Mouse (Mus musculus): ENCODE measurements around the gene Rps8.
A peak's percentile ranks its signal among the peaks of the same experiment; 100 is the strongest.
"Not testable (repeated sequence)": the region's sequence is repeated elsewhere in the genome, so short reads cannot be mapped to it uniquely, and the experiment has no call there.

Gene Rps8

DNA sequence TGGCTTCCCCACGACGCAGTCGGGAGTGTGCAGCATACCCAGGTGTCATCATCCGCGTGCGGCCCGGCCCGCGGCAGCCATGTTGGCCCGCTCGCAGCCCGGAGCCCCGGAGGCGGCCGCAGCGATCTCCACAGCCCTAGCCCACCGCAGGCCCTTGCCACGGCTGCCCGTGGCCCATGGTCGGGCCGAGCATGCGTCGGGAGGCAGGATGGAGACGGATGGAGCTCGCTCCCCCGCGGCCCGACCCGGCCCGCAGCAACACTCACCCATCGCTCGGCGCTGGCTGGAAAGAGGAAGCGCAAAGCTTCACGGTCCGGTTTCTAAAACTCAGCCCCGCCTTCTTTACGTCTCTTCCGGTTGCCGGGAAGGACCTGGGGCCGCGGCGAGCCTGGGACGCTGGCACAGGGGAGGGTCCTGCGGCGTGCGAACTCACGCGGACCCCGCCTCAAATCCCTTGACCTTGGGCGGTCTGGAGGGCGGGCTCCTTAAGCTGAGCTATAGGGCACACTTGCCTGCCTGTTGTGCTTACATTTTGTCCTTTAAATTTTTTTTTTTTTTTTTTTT lies at the start of gene Rps8:
TSS of gene Rps8 (minus strand) at position 452 of the 564 bp plus-strand sequence.
- DNase-seq (ENCODE audit: low read depth) = peak; percentile 93

DNA sequence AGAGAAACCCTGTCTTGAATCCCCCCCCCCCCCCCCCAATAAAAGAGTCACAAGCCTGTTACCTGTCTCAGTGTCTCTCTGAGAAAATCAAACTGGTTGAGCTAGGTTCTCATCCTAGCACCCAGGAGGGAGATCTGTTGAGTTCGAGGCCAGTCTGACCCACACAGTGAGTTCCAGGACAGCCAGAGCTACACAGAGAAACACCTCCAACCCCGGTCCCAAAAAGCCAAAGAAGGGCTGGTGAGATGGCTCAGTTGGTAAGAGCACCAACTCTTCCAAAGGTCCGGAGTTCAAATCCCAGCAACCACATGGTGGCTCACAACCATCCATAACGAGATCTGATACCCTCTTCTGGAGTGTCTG lies 46.9 kb upstream of the Rps8 start:
- DNase-seq (ENCODE audit: low read depth) = peak; percentile 36

DNA sequence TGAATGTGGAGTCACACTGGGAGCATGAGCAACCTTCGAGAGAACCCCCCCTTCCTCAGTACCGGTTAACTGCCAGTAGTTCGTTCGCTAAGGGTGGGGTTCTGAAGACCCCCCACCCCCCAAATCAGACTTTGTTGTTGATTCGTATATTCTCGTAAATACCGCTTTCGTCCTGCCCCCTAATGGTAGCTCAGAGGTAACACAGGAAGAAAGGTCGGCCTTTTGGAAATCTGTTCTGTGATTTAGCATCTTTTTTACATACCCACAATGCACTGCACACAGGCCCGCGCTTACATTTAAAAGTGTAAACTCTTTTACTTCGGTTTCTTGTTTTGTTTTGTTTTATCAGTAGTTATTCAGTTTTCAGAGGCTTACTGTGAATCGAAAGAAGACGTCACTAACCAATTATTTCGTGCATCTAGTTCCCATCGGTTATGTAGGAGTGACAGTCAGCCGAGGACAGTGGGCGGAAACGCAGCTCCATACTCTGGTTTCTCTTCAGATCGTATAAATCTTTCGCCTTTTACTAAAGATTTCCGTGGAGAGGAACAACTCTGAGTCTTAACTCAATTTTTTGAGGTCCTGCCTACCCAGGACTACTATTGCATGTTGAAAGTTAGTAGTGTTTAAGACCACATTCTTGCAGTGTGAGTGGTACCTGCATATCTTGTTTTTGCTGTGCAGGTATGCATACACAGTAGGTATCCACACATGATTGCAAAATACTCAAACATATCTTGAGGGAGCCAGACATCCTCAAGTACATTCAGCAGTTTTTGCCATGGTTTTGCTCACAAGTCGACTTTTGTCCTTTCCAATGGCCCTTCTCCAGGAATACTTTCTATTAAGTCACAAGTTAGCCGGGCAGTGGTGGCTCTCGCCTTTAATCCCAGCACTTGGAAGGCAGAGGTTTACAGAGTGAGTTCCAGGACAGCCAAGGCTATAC lies 46.3 kb upstream of the Rps8 start:
- DNase-seq (ENCODE audit: low read depth) = peak; percentile 93

DNA sequence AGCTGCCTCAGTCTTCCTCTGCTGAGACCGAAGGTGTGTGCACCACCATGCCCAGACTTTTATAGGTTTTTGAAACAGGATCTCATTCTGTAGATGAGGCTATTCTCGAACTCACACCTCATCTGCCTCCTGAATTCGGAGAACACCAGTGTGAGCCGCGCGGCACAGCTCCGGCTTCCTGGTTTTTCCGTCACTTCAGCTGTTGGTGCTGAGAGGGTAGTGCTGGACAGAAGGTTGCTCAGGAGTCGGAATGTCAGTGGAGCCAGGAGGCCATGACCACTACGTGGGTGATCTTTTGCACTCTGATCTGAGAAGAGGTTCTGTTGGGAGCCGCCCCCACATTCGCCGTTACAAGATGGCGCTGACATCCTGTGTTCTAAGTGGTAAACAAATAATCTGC lies 35.8 kb upstream of the Rps8 start:
- DNase-seq (ENCODE audit: low read depth) = no peak

DNA sequence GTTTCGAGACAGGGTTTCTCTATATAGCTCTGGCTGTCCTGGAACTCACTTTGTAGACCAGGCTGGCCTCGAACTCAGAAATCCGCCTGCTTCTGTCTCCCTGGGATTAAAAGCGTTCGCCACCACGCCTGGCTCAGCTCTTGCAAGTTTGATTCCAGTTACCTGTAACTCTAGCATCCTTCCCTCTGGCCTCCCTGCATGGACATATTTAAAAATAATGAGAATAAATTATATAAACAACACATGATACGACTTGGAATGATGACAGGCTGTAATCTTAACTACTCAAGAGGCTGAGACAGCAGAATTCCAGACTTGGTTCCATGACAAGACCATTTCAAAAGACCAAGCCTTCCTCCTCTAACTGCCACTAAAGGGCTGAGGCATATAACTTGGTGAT lies 34.6 kb upstream of the Rps8 start:
- peak; percentile 41 for DNase-seq (ENCODE audit: low read depth)

DNA sequence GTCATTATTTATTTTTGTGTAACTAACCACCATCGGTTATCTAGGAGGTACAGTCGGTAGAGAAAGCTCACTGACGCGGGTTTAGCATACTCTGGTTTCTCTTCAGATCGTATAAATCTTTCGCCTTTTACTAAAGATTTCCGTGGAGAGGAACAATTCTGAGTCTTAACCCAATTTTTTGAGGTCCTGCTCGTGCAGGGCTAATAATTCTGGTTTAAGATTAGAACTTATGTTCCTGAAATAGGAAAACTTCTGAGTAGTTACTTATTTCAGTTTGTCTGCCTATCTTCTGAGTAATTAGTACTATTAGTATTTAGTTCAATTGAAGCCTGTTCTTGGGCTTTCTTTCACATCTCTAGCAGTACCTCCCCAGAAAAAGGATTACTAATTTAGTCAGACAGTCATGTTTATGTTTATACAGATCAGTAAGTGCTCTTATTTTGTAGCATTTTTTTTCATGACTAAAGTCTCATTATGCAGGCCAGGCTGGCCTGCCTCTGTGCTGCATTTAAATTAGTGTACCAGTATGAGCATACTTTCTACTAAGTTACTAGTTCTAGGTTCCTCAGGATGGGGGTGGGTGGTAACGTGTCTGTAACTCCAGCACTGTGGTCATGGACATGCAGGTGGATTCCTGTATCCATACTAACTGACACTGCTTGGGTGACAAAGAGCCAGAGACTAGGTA lies 34.0 kb upstream of the Rps8 start:
- peak; percentile 89 for DNase-seq (ENCODE audit: low read depth)

DNA sequence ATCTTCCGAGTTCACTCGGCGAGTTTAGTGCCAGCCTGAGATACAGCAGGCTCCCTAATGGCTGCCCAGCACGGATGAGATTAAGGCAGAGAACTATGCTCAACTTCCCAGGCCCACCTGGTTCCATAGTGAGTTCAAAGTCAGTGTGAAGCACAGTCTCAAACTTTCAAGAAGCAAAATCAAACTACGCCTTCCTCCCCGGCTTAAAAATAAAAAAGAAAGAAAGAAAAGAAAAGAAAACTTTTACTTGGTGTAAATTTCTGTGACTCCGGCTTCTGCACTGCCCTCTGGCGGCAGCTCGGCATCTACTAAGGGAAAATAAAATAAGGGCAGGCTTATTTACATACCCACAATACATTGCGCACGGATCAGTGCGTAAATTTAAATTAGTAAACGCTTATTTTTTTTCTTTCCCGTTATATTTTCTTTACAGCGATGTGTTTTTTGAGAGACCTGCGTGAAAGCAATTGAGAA lies 33.4 kb upstream of the Rps8 start:
- peak; percentile 97 for DNase-seq (ENCODE audit: low read depth)

DNA sequence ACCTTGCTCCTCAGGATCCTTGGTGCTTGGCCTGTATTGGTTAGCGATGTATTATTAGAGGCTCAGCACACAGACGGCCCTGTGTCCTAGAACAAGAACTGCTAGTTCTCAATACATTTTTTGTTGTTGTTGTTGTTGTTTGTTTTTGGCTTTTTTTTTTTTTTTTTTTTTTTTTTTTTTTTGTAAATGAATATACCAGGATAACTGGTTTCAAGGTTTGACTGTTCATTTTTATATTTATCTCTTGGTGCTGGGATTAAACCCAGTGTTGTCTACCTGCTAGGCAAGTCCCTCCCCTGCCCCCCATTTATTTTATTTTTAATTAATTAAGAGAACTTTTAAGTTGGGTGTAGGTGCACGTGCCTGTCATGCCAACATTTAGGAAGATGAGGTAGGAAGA lies 32.9 kb upstream of the Rps8 start:
- DNase-seq (ENCODE audit: low read depth) = no peak

DNA sequence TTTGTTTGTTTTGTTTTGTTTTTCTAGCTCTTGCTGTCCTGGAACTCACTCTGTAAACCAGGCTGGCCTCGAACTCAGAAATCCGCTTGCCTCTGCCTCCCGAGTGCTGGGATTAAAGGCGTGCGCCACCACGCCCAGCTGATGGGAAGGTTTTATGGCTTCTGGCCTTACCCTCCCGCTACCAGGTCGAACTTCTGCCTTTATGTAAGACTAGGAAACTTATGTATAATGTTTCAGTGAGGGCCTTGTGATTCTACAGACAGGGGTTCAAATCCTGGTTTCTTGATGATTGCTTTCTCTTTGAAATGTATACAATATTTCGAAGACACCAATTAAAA lies 26.7 kb upstream of the Rps8 start:
- not testable (repeated sequence) for DNase-seq (ENCODE audit: low read depth)

DNA sequence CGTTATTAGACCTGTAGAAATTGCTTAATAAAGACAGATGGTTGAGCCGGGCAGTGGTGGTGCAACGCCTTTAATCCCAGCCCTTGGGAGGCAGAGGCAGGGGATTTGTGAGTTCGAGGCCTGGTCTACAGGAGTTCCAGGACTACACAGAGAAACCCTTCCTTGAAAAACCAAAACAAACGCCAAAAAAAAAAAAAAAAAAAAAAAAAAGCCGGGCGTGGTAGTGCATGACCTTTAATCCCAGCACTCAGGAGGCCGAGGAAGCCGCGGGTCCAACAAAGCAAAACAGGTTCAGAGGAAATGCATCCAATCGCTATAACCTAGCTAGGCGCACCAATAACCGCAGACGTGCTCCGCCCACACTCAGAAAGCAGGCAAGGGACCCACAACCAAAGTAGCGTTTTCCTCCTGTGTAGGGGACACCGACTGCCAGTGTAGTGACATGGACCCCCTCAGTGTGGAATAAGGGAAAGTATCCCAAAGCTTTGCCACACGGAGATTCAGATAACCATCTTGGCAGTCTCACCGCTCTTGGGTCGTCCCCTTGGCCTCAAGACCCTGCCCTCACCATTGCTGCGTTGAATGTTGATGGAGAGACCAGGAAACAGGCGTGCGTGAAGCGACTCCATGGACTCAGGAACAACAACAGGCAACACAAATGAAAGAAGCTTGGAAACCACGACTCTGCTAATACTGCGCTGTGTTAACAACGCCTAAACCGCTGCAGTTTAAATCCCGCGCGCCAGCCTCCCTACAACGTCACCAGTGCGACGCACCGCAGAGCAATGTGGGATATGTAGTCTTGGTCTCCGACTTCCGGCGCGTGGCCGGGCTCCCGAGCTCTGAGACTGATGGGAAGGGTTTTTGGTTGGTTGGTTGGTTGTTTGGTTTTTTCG lies 26.1 kb upstream of the Rps8 start, which contains the start of gene Kif2c:
TSS of gene Kif2c (minus strand) at position 777 of the 896 bp plus-strand sequence.
- DNase-seq (ENCODE audit: low read depth) = peak; percentile 97

DNA sequence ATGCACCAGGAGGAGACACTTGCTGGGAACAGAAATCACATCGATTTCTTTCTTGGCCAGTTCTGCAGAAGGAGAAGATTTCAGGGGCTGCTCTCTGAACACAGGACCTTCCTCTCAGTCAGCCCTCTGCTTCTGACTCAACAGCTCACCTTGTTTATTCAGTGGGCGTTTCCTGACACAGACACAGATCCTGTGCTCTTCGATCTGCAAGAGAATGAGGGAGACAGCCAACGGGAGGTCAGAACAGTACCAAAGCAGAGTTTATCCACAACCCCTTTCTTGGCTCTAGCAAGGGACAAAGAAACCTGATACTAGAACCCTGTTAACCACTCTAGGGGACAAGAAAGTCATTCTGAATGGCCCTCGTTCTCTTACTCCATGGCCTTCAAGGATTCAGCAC lies 13.9 kb upstream of the Rps8 start:
- DNase-seq (ENCODE audit: low read depth) = no peak

DNA sequence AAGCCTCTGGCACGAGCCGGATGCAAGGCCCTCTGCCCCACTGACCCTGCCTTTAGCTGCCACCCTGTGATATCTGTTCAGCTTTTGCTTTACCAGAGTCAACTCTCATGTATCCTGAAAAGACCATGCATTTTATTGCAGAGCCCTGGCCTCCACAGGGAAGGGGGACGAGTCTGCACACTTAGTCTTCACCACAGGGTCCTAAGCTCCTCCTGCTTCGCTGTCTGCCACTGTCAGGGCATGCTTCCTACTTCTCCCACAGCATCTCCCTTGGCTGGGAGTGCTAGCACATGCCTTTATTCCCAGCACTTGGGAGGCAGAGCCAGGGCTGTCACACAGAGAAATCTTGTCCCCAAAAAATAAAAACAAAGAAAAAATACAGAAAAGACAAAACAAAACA lies 5.1 kb upstream of the Rps8 start:
- DNase-seq (ENCODE audit: low read depth) = no peak

DNA sequence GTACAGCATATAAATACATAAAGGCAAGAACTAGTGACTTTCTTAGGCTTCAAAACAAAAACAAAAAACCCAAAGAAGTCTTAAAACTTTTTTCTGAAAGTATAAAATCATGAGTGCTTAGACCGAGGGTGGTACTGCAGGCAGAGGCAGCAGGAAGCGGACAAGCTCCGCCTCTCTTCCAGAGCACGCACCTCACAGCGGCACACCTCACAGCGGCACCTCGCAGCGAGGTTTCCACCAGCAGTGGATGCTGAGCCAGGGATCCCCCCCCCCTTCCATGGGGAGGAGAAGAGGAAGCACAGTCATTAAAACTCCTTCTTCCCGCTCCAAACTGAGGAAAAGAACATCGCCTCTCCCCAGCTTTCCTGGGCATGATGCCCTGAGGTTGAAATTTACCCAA lies 3.6 kb upstream of the Rps8 start:
- DNase-seq (ENCODE audit: low read depth) = no peak

DNA sequence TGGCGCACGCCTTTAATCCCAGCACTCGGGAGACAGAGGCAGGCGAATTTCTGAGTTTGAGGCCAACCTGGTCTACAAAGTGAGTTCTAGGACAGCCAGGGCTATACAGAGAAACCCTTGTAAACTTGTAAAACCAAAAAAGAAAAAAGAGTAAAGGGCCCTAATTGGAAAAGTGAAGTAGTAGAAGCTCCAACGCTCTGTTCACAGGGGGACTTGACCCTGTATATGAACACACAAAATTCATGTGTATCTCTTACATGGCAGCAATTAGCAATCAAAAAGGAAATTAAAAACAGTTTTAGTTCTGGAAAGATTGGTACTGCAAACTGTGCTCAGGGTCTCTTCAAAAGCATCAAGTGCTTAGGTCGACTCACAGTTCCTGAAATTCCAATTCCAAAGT lies 329 bp upstream of the Rps8 start:
- peak; percentile 43 for DNase-seq (ENCODE audit: low read depth)

DNA sequence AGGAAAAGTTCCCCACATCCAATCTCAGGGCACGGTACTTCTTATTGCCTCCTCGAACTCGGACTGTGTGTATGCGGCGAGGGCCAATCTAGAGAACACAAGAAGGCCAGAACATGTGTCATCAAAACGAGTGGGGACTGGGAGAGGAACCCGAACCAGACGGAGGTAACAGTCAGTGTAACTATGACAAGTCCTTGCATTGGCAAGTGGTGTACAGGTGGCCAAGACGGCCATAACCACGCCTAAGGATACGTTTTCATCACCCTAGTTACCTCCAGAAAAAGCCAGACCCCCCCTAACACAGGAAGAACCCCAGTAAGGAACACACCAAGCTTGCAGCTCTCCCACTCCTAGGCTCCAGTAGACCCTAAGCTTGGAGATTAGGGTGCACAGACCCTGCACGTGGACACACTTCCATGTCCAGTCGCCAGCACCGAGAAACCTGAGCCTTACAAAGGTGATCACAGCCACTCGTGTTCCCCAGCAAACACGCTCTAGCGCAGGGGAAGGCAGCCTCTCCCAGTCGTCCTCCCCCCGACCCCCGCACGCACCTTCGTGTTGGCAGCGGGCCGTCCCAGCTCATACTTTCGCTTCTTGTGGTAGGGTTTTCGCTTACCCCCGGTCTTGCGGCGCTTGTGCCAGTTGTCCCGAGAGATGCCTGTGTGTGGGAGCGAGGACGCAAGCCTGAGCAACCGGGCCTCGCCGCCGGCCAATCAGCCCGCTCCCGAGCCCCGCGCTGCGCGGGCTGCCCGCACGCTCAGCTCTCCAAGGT lies 837 bp downstream of the Rps8 start:
- no peak for DNase-seq (ENCODE audit: low read depth)

DNA sequence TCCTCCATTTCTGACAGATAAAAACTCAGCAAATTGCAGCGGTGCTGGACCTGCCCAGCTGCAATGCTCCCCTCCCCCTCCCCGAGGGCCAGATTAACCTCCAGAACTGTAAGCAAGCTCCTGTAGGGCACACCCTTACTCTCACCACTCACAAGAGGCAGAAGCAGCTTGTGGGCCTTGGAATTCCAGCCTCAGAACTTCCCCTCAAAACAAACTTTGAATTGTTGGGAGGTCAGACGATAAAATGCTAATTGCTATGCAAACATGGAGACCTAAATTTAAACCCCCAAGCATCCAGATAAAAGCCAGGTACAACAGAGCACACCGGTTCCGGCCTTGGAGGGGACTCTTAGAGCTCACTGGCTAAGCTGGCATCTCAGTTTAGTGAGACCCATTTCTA lies 3.3 kb downstream of the Rps8 start:
- DNase-seq (ENCODE audit: low read depth) = no peak

DNA sequence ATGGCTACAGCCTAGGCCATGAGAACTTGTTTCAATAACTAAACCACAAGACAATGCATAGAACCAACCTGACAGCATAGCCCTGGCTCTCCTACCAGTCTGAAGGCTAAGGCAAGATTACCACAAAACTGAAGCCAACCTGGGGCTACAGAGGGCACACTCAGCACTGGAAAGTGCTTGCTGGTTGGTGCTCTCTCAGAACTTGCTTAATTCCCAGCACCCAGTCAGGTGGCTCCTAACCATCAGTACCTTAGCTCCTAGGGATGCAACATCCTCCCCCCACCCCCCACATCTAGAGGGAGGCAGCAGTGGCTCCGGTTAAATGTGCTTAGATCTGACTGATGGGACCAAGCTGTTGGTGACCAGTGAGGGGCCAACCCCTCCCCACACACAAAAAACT lies 4.6 kb downstream of the Rps8 start:
- no peak for DNase-seq (ENCODE audit: low read depth)

DNA sequence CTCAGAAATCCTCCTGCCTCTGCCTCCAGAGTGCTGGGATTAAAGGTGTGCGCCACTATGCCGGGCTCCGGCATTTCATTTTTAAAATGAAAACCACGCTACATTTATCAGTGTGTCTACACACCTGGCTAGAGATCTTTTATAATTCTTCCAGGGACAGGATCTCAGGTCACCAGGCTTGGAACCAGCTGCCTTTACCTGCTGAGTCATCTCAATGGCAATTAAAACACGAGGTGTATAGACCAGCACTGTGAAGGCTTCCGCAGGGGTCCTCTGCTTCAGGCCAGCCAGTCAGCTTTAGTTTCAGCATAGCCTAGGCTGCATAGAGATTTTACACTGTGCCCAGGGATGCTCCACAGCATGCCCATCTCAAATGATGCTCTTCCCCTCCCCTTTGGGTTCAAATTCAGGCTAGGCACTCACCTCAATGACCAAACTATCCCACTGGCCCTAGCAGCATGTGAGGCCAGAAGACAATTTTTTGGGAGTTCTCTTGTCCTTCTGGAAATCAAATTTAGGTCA lies 5.8 kb downstream of the Rps8 start:
- no peak for DNase-seq (ENCODE audit: low read depth)

DNA sequence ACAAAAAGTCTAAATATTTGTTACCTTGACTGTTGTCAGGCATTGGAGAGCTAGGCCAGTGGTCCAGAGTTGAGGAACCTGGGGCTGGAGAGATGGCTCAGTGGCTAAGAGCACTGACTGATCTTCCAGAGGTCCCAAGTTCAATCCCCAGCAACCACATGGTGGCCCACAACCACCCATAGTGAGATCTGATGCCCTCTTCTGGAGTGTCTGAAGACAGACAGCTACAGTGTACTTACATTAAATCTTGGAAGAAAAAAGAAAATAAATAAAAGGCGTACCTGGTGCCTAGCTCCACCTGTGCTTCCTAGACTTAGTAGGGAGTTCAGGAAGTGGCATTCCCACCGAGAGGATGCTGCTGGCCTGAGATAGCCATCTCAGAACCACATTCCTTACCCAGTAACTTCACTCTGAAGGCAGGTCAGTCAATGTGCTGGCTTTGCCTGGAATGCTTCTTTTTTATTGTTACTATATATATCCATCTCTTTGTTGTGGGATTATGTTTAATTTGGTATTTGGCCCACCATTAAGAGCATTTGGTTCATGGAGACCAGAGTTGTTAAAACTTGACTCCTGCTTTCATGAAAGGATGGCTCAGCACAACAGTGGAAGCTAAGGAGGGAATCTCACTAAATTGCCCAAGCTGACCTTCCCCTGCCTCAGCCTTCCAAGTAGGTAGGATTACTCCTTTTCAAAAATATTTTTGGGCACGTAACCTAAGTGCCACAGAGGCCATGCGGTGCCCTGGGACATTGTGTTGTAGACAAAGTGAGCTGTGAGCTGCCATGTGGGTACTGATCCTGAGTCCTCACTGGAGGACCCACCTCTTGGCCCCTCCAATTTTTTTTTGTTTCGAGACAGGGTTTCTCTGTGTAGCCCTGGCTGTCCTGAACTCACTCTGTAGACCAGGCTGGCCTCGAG lies 6.5 kb downstream of the Rps8 start:
- no peak for DNase-seq (ENCODE audit: low read depth)

DNA sequence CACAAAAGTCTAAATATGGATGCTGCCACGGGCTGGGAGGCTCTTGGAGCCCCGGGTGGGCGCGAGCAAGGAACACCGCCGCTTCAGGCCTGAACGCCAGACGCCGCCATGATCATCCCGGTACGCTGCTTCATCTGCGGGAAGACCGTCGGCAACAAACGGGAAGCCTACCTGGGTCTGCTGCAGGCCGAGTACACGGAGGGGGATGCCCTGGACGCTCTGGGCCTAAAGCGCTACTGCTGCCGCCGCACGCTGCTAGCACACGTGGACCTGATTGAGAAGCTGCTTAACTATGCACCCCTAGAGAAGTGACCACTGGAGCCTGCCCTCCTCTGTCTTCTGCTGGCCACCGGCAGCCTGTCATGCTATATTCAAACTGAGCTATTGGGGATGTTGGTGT lies 7.2 kb downstream of the Rps8 start:
- DNase-seq (ENCODE audit: low read depth) = no peak
